Mouse (Mus musculus) G1E-ER4 (cell line): ENCODE data around the gene Lpar4. TPM values are rescaled to one million over a fixed set of nuclear protein-coding genes. Genes with fewer than 3 reads are reported as not detected.

Experiments
- GATA1 ChIP-seq: IDR thresholded peaks from one replicate; pipeline ENCODE4 v1.8.0; 2012; ENCODE audit warnings: low read length, inconsistent platforms
- polyA plus RNA-seq: library from polyadenylated mRNA; stranded (reverse); fragments of >175 nt; gene quantifications from 2 replicates; pipeline ENCODE4 v1.2.3, GENCODE M21; 2012

Gene Lpar4
- polyA plus RNA-seq, result 0.01 TPM in 1 of 2 replicates, not detected in the other

DNA sequence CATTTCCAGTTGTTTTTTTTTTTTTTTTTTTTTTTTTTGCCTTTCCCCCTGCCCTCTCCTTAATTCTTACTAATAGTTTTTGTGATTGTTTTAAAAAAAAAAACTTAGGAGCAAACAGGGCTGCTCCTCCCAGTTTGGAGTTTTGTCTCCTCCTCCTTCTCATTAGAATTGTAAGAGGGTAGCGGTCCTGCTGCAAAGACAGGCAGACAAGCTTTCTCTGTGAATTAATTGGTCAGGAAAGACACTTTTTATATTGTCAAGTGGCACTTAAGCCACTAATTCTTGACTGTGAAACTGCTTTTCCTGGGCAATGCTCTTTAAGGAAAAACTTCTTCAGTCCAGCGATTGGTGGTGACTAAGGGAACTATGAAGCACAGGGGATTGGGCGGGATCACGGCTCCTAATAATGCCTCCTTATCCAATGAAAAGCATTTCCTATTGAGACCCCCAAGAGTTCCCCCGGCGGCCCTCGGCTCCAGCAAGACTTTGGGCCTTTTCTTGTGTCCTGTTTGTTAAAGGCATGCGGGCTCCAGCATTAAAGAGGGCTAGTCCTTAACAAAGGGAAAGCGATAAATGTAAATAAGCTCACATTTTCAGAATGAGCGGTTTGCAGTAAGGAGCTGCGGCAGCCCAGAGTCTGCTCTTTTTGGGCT is at the start of gene Lpar4:
Lpar4 (plus strand) TSS at position 451 of the 653 bp plus-strand sequence.
- no peak for TF ChIP-seq GATA1

DNA sequence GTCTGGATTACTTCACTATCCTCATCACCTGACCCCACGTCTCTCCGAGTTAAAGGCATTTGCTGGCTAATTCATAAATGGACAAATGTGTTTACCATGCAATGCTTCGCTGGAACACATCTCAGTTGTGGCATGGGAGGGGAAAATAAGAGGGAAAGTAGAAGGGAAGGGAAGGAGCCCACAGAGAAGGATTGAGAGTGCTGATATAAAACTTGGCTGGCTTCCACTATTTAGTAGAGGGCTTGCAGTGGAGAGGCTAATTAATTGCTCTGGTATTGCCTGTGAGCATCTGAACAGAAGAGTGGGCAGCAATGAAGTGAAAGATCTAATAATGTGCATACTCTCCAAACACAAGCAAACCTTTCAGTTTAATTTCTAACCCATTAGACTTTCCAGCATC is 49.0 kb upstream of the Lpar4 start:
- TF ChIP-seq GATA1, result no peak

DNA sequence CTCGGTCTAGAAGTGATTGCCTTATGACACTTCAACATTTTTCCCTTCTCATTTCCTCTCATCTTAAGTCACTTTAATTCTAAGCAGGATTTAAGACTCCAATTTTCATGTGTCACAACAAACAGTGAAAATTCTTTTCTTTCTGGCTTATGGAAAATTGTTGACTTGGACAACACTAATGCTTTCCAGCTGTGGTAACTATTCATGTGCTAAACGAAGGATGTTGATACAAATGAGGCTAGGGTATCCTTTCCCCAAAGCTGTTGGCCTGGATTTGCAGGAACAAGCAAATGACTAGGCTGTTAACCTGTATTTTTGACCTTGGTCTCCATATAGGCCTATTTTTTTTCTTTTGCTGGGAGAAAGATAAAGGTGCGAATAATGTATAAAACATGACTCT is 48.5 kb upstream of the Lpar4 start:
- no peak for TF ChIP-seq GATA1

DNA sequence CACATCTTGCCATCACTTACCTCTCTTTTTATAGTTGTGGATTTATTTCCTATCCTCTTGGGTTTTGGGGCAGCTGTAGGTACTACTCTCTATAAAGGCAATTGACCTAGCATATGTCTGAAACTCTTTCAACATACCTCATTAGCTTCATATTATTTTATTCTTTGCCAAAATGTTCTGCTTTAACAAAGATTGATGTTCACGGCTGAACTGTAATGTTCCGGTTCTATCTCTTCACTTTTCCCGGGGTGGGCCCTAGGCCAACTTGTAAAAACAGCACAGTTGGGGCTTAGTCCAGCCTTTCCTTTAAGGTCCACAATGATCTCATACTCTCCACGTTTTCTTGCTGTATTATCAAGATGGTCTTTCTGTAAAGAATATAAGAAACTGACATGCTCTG is 48.1 kb upstream of the Lpar4 start:
- no peak for TF ChIP-seq GATA1

GRCm38 (mm10) chrX:106897707-106898275 is 22.6 kb upstream of the Lpar4 start:
- TF ChIP-seq GATA1, result no peak

DNA sequence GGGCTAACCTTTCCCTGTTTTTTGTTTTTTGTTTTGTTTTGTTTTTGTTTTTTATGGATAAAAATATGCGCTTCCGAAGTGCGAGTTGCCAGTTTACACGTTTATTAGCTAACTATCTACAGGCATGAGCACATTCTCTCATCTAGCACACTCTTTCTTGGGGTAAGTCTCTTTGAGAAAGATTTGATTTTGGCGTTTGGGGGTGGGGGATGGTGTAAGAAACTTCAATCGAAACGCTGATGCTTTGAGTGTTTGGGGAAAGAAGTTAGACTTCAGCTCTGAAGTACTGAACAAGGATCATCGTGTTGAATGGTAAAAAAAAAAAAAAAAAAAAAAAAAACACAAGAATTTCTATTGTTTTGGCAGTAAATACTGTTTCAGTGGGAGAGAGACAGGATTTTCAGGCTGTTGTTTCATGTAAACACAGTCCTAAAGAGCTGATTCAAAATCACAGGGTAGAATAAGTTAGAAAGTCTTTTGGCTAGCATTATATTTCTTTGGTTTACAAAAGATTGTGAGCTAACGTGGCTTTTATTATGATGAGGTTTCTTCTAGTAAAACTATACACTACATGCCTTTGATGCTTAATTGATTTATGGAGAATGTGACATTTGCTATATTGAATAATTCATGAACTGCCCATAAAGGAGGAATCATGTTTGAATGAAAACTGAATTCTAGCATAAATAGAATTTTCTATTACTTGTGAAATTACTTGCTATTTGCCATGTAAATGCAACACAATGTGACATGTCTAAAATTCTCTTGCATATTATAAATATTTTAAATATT is 599 bp downstream of the Lpar4 start:
- TF ChIP-seq GATA1, result no peak

DNA sequence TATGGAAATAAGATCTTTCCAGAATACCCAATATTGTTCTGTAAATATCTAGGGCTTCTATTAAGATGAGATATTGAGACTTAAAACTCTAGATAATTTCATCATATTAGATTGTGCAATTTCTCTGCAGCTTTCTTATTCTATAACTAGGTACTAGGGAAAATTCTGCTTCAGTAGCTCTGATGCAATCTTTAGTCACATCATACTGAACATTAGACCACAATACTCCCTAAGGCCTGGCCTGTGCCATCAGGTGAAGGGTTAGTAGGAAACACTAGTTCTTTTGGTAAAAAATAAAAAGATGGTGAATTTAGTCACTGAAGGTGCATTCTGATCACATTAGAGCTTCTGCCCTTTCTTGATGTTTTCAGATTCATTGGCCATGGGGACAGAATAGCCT is 4.1 kb downstream of the Lpar4 start:
- TF ChIP-seq GATA1, result no peak

DNA sequence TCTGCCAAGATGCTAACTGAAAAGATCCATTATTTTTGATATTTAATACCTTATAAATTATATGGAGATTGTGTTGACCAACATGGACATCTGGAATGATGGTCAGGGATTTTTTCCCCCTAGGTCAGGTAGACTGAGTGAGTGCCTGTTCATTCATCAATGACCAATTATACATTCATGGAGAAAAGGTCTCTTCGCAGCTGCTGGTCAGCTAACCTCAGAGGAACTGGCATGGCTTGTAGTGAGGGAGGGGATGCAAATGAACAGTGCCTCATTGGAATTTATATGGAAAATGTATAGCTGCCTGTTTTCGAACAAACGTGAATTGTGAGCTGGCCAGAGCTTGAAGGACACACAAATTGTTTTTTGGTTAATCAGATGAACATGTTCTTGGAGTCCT is 18.9 kb downstream of the Lpar4 start:
- TF ChIP-seq GATA1, result no peak

DNA sequence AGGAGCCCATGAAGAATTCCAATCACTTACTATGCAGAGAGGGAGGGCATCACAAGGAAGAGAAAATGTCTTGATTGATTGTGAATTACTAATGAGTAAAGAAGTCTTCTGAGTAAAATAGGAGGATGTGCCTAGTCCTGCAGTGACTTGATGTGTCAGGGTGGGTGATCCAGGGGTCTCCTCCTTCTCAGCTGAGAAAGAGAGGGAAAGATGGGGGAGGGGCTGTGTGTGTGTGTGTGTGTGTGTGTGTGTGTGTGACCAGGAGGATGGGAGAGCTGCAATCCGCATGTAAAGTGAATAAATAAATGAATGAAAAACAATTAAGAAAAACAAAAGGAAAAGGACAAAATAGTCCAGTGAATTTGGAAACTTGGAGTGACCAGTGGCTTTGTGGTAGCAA is 30.1 kb downstream of the Lpar4 start:
- no peak for TF ChIP-seq GATA1

GRCm38 (mm10) chrX:106951016-106951415 is 30.6 kb downstream of the Lpar4 start:
- no peak for TF ChIP-seq GATA1

DNA sequence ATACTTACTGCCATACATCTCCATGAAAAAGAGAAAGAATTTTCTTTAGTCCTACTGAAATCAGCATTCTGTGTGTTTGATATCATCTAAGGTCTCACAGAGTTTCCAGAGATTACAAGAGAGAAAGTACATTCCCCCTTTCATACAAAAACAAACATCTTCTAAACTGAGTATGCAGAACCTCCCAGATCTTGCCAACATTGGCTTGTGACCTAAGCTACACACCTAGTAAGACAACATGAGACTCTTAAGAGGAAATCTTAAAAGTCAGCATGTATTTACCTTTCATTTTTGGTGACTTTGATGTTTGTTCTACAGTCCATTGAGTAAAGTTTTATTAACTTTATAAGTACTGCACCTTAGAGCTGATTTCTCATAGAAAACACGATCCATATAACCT is 33.4 kb downstream of the Lpar4 start:
- TF ChIP-seq GATA1, result no peak

GRCm38 (mm10) chrX:106962233-106962632 is 41.8 kb downstream of the Lpar4 start:
- TF ChIP-seq GATA1, result no peak

GRCm38 (mm10) chrX:106964326-106964725 is 43.9 kb downstream of the Lpar4 start:
- TF ChIP-seq GATA1, result no peak

Other genes with a start within 250 kb of the Lpar4 start
- not detected in 2 replicates for gene Rtl3, start 80.0 kb upstream of the Lpar4 start, polyA plus RNA-seq
- not detected in 2 replicates for gene P2ry10, start 167.9 kb downstream of the Lpar4 start, polyA plus RNA-seq
- not detected in 2 replicates for gene P2ry10b, start 228.3 kb downstream of the Lpar4 start, polyA plus RNA-seq